Mouse (Mus musculus) hindbrain, postnatal 0 days (tissue): ENCODE results near the gene Eef2. TPM values are rescaled to one million over a fixed set of nuclear protein-coding genes. Genes with fewer than 3 reads are reported as not detected.

Experiments used
- ATAC-seq: fragments of 200-750 bp; cut with Nextera tagmentation; 2 replicates; pipeline ENCODE4 v1.8.0; 2017; ENCODE audit warnings: mild to moderate bottlenecking, moderate TSS enrichment, moderate library complexity
- DNase-seq: peaks from one replicate; pipeline ENCODE4 v3.0.0-alpha.2; 2015; ENCODE audit warnings: low spot score
- H3K27ac ChIP-seq: fragments of 300-500 bp; sonication (generic); 2 replicates; pipeline ENCODE4 v1.5.1; 2014; ENCODE audit warnings: mild to moderate bottlenecking
- H3K27me3 ChIP-seq: fragments of 300-500 bp; sonication (generic); 2 replicates; pipeline ENCODE4 v1.6.1; 2014; ENCODE audit warnings: low read length, mixed read lengths; ENCODE audit not compliant: insufficient read depth
- H3K36me3 ChIP-seq: fragments of 300-500 bp; sonication (generic); 2 replicates; pipeline ENCODE4 v1.6.1; 2014; ENCODE audit warnings: low read length, mixed read lengths; ENCODE audit not compliant: insufficient read depth
- H3K4me1 ChIP-seq: fragments of 300-500 bp; sonication (generic); 2 replicates; pipeline ENCODE4 v1.6.1; 2014; ENCODE audit warnings: antibody characterized with exemption, low read length, mixed read lengths; ENCODE audit not compliant: insufficient read depth
- H3K4me2 ChIP-seq: fragments of 300-500 bp; sonication (generic); 2 replicates; pipeline ENCODE4 v1.6.1; 2014; ENCODE audit warnings: low read depth, mild to moderate bottlenecking, low read length, moderate library complexity, mixed read lengths
- H3K4me3 ChIP-seq: fragments of 300-500 bp; sonication (generic); 2 replicates; pipeline ENCODE4 v1.5.1; 2014; ENCODE audit warnings: low read length
- H3K9ac ChIP-seq: fragments of 300-500 bp; sonication (generic); replicated peaks from 2 replicates; pipeline ENCODE4 v1.6.1; 2014; ENCODE audit warnings: mild to moderate bottlenecking, low read length, moderate library complexity, mixed read lengths
- H3K9me3 ChIP-seq: fragments of 300-500 bp; sonication (generic); 2 replicates; pipeline ENCODE4 v1.6.1; 2016; ENCODE audit warnings: low read length, mixed read lengths
- CTCF ChIP-seq: IDR thresholded peaks from 2 replicates; pipeline ENCODE4 v1.5.1; 2016; ENCODE audit warnings: antibody characterized with exemption, control low read depth, low read depth
- WGBS: fragments of 180-500 bp; shearing (Covaris S2); extraction: QIAGEN DNeasy Blood & Tissue Kit; methylation state at CpG from one replicate; pipeline ENCODE4 v1.1.7; 2014; 5-methylcytosine and 5-hydroxymethylcytosine counted together
- polyA plus RNA-seq: library from polyadenylated mRNA; unstranded; fragments of >200 nt; fragmentation: Nextera tagmentation; extraction: Ambion mirVana; gene quantifications from 2 replicates; pipeline ENCODE4 v1.2.1, GENCODE M21; 2015
- total RNA-seq: library from RNA; depleted of rRNA; stranded (reverse); fragments of >200 nt; gene quantifications from 2 replicates; pipeline ENCODE4 v1.2.3, GENCODE M21; 2014; rRNA removed

Gene Eef2
- 2,095 and 2,196 TPM in 2 replicates for total RNA-seq
- polyA plus RNA-seq = 422 and 434 TPM in 2 replicates

GRCm38 (mm10) chr10:81176466-81177271 is at the start of gene Eef2:
Eef2 (plus strand) TSS chr10:81176631.
- DNase-seq (peak; percentile 100), ATAC-seq (peak; percentile 79)
- peak within 1 kb of the TSS; percentile 83 for H3K4me2 ChIP-seq
- peaks cover 4% of the 10 kb centered on the region; the same call in 1 of the 2 replicates for H3K4me1 ChIP-seq
- H3K27ac ChIP-seq = peak within 1 kb of the TSS; percentile 96
- TF ChIP-seq CTCF = peak; percentile 7; the same call in 1 of the 2 replicates
- no peaks in the 10 kb centered on the region for H3K9me3 ChIP-seq
- peak within 1 kb of the TSS; percentile 93 for H3K4me3 ChIP-seq
- under 1% methylated on average over 77 of the region's 77 CpGs for WGBS
- H3K36me3 ChIP-seq = peaks cover 41% of the 10 kb centered on the region
- H3K27me3 ChIP-seq = no peaks in the 10 kb centered on the region
- peak within 1 kb of the TSS; percentile 91 for H3K9ac ChIP-seq

- Histone ChIP-seq H3K9me3 (no peaks in the 10 kb centered on the region), H3K9ac (no peak overlapping the region), H3K4me3 (no peak overlapping the region), H3K27ac (no peak overlapping the region), H3K27me3 (peaks cover 14% of the 10 kb centered on the region), H3K4me1 (peaks cover 17% of the 10 kb centered on the region), H3K4me2 (no peak overlapping the region; the same call in 1 of the 2 replicates), H3K36me3 (no peaks in the 10 kb centered on the region)
- no peak for DNase-seq
- 4% methylated on average over 16 of the region's 16 CpGs for WGBS
- no peak for ATAC-seq
- TF ChIP-seq CTCF = no peak
These were observed 42.2 kb upstream of the Eef2 start for GRCm38 (mm10) chr10:81134181-81134587.

- H3K4me1 ChIP-seq = peaks cover 18% of the 10 kb centered on the region
- 3% methylated on average over 40 of the region's 41 CpGs for WGBS
- ATAC-seq (no peak), DNase-seq (no peak)
- H3K36me3 ChIP-seq = no peaks in the 10 kb centered on the region
- H3K4me3 ChIP-seq = peak within 1 kb of the TSS; percentile 94
- peak within 1 kb of the TSS; percentile 96 for H3K9ac ChIP-seq
- H3K9me3 ChIP-seq = no peaks in the 10 kb centered on the region
- peaks cover 10% of the 10 kb centered on the region for H3K27me3 ChIP-seq
- peak within 1 kb of the TSS; percentile 96 for H3K27ac ChIP-seq
- H3K4me2 ChIP-seq = peak within 1 kb of the TSS; percentile 99
- TF ChIP-seq CTCF = no peak
These were observed 41.3 kb upstream of the Eef2 start, which contains the start of gene Zbtb7a for GRCm38 (mm10) chr10:81134966-81135681. Zbtb7a (plus strand) TSS chr10:81135220.

GRCm38 (mm10) chr10:81135831-81136705 is 40.4 kb upstream of the Eef2 start:
- peak overlapping the region; percentile 99 for H3K4me2 ChIP-seq
- H3K9me3 ChIP-seq = no peaks in the 10 kb centered on the region
- ATAC-seq = peak; percentile 30
- H3K27ac ChIP-seq = peak overlapping the region; percentile 96
- H3K9ac ChIP-seq = peak overlapping the region; percentile 96
- no peaks in the 10 kb centered on the region for H3K36me3 ChIP-seq
- WGBS = under 1% methylated on average over 76 of the region's 86 CpGs
- peak; percentile 85 for DNase-seq
- H3K27me3 ChIP-seq = peaks cover 9% of the 10 kb centered on the region
- peak; percentile 7; the same call in 1 of the 2 replicates for TF ChIP-seq CTCF
- H3K4me1 ChIP-seq = peaks cover 25% of the 10 kb centered on the region
- H3K4me3 ChIP-seq = peak overlapping the region; percentile 94

GRCm38 (mm10) chr10:81136706-81137231 is 39.7 kb upstream of the Eef2 start:
- no peaks in the 10 kb centered on the region for H3K9me3 ChIP-seq
- peak overlapping the region; percentile 96 for H3K9ac ChIP-seq
- H3K4me2 ChIP-seq = peak overlapping the region; percentile 99
- peaks cover 9% of the 10 kb centered on the region for H3K27me3 ChIP-seq
- TF ChIP-seq CTCF = no peak
- peak overlapping the region; percentile 96 for H3K27ac ChIP-seq
- no peaks in the 10 kb centered on the region for H3K36me3 ChIP-seq
- peak overlapping the region; percentile 94 for H3K4me3 ChIP-seq
- WGBS = under 1% methylated on average over 49 of the region's 50 CpGs
- no peak for DNase-seq
- peak; percentile 52 for ATAC-seq
- peaks cover 25% of the 10 kb centered on the region for H3K4me1 ChIP-seq
